9 mouse cellular contexts compared by ENCODE assay signal in the genomic region with DNA sequence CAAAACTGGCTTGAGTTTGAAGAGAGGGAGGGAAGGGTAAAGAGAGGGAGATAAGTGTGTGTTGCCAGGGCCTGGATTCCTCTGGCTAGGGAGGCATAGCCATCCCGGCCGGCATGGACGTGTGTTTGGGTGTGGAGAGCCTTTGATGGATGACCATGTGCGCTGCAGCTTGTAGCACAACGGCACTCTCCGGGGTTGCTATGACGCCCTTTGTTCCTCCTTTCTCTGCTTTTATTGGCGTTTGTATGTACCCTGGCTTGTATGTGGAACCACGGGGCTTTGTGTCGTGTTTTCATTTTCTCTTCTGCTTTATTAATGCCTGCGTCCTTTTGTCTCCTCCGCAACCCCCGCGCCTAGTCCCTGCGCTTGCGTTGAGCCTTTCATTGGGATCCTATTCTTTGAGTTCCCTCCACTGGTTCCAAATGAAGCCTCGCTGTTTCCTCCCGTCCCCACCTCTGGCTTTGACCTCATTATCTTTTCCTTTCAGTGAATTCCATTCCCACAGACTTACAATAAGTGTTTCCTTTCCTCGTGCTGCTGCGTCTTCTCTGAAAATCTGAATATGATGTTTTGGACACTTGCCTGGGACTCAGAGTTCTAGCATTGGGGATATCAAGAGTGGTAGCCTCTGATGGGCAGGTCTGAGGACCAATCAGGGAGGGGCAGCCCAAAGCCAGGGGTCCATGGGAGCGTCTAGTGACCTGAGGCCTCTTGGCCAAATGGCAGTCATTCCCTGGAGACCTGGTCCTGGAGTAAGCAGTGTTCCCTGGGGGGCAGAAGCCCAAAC.
A peak's percentile ranks its signal among the peaks of the same experiment; 100 is the strongest.
DNase-seq lines count a peak whose midpoint lies in the region; ATAC-seq and TF ChIP-seq lines count a peak whose summit lies in the region.
"Had no signal": no experiment of that assay in that cellular context is flagged by ENCODE, and none has a peak within 500 bp of the region (broad histone marks: within the 10 kb centered on the region; RNA-seq: fewer than 3 reads in every experiment).

No protein-coding gene starts in this region.

- TF ChIP-seq CTCF in intestine, postnatal 0 days (IDR thresholded peaks at IDR 0.05; ENCODE audit: low read depth) = no peak
- no peak for TF ChIP-seq CTCF in testis, adult 2 months (IDR thresholded peaks at IDR 0.05; ENCODE audit: control insufficient read depth, insufficient read depth, insufficient replicate concordance, low read depth, low read length)

- peak overlapping the region; percentile 16 for H3K4me3 ChIP-seq in intestine, postnatal 0 days (ENCODE audit: low read depth, low read length)
- H3K4me3 ChIP-seq in testis, adult 2 months (ENCODE audit: control insufficient read depth, low read depth, low read length) = 0 out of 2 replicates have a peak overlapping the region, but pooled peaks have one; percentile 12

- no peaks in the 10 kb centered on the region for H3K27me3 ChIP-seq in intestine, postnatal 0 days (replicated peaks; ENCODE audit: control insufficient read depth, insufficient read depth, low read length)
- H3K27me3 ChIP-seq in testis, adult 2 months (ENCODE audit: control insufficient read depth, insufficient read depth, low read length) = no peaks in the 10 kb centered on the region

- H3K27ac ChIP-seq in intestine, postnatal 0 days (ENCODE audit: low read depth, low read length) = no peak overlapping the region
- H3K27ac ChIP-seq in testis, adult 2 months (ENCODE audit: control insufficient read depth, insufficient read depth, low read depth, low read length) = no peak overlapping the region

- no peak for ATAC-seq in intestine, postnatal 0 days
- ATAC-seq in monocyte, adult 5-6 weeks (replicated peaks; ENCODE audit: insufficient number of reproducible peaks, low FRiP score, low TSS enrichment, poor library complexity, severe bottlenecking) = no peak
- ATAC-seq in inflammation-experienced regulatory T-cells, adult 6 months = no peak
- ATAC-seq: Patski had no signal

- no peak overlapping the region for H3K9ac ChIP-seq in intestine, postnatal 0 days (ENCODE audit: low read depth, low read length)

- peak; percentile 40 to 63 for DNase-seq in right cerebral cortex, postnatal 10 days (ENCODE audit: low spot score in 2 of 2)
- no peak for DNase-seq in right cerebral cortex, postnatal 25 days
- DNase-seq in heart, adult 8-10 months (ENCODE audit: low spot score) = peak; percentile 28
- DNase-seq in lung, postnatal 36 days = peak; percentile 6

- WGBS in intestine, postnatal 0 days = 24% methylated on average over 21 of the region's 21 CpGs

- H3K36me3 ChIP-seq in intestine, postnatal 0 days (ENCODE audit: control insufficient read depth, insufficient read depth) = no peaks in the 10 kb centered on the region
- H3K36me3 ChIP-seq in testis, adult 2 months (ENCODE audit: control insufficient read depth, insufficient read depth, low read length) = no peaks in the 10 kb centered on the region

- TF ChIP-seq POLR2A in testis, adult 2 months (IDR thresholded peaks at IDR 0.05; ENCODE audit: control insufficient read depth, low read depth, low read length) = no peak

- H3K4me2 ChIP-seq in intestine, postnatal 0 days (replicated peaks; ENCODE audit: low read depth) = peak overlapping the region; percentile 57

- no peaks in the 10 kb centered on the region for H3K9me3 ChIP-seq in intestine, postnatal 0 days (ENCODE audit: control insufficient read depth)

- no peaks in the 10 kb centered on the region for H3K4me1 ChIP-seq in intestine, postnatal 0 days (replicated peaks; ENCODE audit: control insufficient read depth, insufficient read depth, low read length)
- no peaks in the 10 kb centered on the region for H3K4me1 ChIP-seq in testis, adult 2 months (ENCODE audit: control insufficient read depth, insufficient read depth, low read length)
